Mouse (Mus musculus): ENCODE measurements around the gene Mrgprd. TPM values are rescaled to one million over a fixed set of nuclear protein-coding genes. Genes with fewer than 3 reads are reported as not detected.

Gene Mrgprd
- polyA plus RNA-seq, 1 experiment from 2014 or later: not detected

DNA sequence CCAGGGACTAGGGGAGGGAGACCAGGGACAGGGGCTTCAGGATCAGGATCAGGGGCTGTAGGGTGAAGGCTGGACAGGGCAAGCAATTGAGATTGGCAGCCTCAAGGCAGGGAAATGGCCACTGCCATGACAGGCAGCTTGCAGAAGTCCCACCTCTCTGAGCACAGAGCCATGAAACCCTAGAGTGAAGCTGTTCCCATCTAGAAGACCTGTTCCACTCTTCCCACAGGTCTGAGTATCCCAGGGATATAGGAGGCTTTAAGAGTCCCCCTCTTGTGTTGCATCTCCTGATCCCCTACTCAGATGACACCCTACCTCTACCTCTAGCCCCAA, 13.7 kb upstream of the Mrgprd start:
- Histone ChIP-seq H3K4me3 (ENCODE audit: low read depth, low read length) (no peak overlapping the region), H3K27ac (ENCODE audit: low read depth, low read length) (no peak overlapping the region), H3K9ac (ENCODE audit: low read length) (no peak overlapping the region), H3K4me2 (no peak overlapping the region), H3K9me3 (ENCODE audit: control insufficient read depth, low read length) (no peaks in the 10 kb centered on the region), H3K27me3 (ENCODE audit: control insufficient read depth, insufficient read depth, low read length) (no peaks in the 10 kb centered on the region), H3K36me3 (ENCODE audit: control insufficient read depth, insufficient read depth, low read length) (no peaks in the 10 kb centered on the region), H3K4me1 (ENCODE audit: control insufficient read depth, insufficient read depth, low read length) (peaks cover 8% of the 10 kb centered on the region)
- no peak for DNase-seq (ENCODE audit: low spot score, missing footprints)
- ATAC-seq (ENCODE audit: low FRiP score): no peak

DNA sequence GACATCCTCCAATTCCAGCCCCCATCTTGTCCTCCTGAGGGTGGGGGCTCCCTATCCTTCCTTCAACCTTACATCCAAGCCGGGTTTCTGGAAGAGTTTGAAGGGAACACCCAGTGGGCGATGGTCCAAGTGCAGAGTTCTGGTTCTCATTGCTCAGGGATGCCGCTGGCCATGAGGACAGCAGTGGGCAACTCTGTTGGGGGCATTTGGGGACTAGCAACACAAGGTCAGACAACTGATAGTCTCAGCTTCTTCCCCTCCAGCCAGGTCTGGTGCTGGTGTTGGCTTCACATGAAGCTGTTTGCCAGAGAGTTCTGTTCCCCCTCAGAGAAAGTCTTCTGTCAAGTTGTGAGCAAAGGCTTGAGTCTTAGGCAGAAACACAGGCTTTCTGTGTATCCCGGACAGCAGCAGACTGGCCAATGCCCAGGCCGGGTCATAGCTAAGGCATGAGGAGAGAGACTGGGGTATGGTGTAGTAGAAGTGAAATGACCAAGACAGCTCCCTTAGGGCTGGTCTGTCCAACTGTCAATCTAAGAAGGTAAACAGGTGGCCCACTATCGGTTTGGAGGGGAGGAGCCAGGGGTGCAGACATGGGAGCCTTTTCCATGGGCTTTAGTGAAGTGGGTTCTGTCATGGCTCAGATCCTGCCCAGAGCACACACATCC, 13.2 kb upstream of the Mrgprd start:
- WGBS: 87% methylated on average over 6 of the region's 6 CpGs

DNA sequence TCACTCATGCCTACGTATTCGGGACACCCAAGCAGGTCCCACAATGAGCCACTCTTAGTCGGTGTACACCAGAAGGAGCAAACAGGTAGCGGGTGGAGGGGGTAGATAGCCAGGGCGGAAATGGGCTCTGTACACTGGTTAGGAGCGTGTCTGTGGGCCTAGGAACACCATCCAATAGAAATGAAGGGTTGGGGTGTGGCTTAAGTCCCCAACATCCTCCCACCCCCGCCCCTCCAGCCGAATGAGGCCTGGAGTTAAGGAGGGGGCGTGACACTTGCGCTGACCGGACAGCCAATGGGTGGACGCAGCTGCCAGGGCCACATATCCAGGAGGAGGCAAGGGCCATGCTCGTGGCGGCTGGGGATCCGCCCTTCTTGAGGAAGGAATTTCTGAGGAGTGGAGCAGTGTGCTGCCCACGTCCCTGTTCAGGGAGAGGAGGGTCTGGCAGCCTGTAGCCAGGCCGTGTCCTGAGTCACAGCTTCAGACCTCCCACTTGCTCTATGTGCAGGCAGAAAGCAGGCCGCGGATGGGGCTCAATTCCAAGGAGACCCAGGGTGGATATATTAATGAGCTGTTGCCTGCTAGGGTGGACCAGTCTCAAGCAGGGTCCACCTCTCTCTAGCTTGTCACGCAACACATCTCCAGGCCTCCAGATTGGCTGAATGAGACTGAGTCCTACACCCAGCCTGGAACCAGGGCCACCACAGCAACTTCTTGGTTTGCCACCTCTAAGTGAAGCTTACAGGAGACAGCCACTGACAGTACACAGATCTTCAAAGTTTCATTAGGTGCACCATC, 11.9 kb upstream of the Mrgprd start:
- 7% methylated on average over 20 of the region's 20 CpGs for WGBS
- Histone ChIP-seq H3K4me3 (ENCODE audit: low read depth, low read length) (peak overlapping the region; percentile 7; the same call in 1 of the 2 replicates), H3K9me3 (ENCODE audit: control insufficient read depth, low read length) (no peaks in the 10 kb centered on the region), H3K9ac (ENCODE audit: low read length) (peak overlapping the region; percentile 45; the same call in 1 of the 2 replicates), H3K4me2 (peak overlapping the region; percentile 50), H3K27me3 (ENCODE audit: control insufficient read depth, insufficient read depth, low read length) (no peaks in the 10 kb centered on the region), H3K4me1 (ENCODE audit: control insufficient read depth, insufficient read depth, low read length) (peaks cover 8% of the 10 kb centered on the region), H3K36me3 (ENCODE audit: control insufficient read depth, insufficient read depth, low read length) (no peaks in the 10 kb centered on the region), H3K27ac (ENCODE audit: low read depth, low read length) (no peak overlapping the region; the same call in 1 of the 2 replicates)
- peak; percentile 93 for DNase-seq (ENCODE audit: low spot score, missing footprints)
- peak; percentile 90 for ATAC-seq (ENCODE audit: low FRiP score)

More for the DNA sequence above, 13.2 kb upstream of the Mrgprd start:
- DNase-seq (ENCODE audit: low spot score, missing footprints) (no peak), ATAC-seq (ENCODE audit: low FRiP score) (no peak)
- no peak overlapping the region for H3K4me2 ChIP-seq
- H3K27ac ChIP-seq (ENCODE audit: low read depth, low read length): no peak overlapping the region
- H3K4me1 ChIP-seq (ENCODE audit: control insufficient read depth, insufficient read depth, low read length): peaks cover 8% of the 10 kb centered on the region
- no peak overlapping the region for H3K9ac ChIP-seq (ENCODE audit: low read length)
- no peak overlapping the region for H3K4me3 ChIP-seq (ENCODE audit: low read depth, low read length)
- H3K27me3 ChIP-seq (ENCODE audit: control insufficient read depth, insufficient read depth, low read length): no peaks in the 10 kb centered on the region
- H3K36me3 ChIP-seq (ENCODE audit: control insufficient read depth, insufficient read depth, low read length): no peaks in the 10 kb centered on the region
- no peaks in the 10 kb centered on the region for H3K9me3 ChIP-seq (ENCODE audit: control insufficient read depth, low read length)

DNA sequence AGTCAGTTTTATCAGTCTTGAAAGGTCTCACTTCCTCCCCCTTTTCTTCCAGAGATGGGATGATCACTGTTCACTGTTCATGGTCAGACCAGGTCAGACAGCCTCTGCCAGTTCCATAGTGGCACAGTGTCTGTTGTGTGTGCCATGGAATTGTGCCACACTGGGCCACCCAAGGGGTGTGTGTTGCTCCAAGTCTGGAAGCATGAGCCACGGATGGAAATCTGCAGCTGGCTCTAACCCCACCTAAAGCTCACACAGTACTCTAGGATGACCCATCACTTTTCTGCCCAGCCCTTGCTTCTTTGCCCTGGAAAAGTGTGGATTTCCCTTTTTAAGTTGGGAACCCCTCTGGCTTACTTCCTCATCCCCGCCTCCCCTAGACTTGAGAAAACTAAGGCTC, 10.5 kb upstream of the Mrgprd start:
- Histone ChIP-seq H3K4me1 (ENCODE audit: control insufficient read depth, insufficient read depth, low read length) (peaks cover 8% of the 10 kb centered on the region), H3K4me3 (ENCODE audit: low read depth, low read length) (no peak overlapping the region), H3K27ac (ENCODE audit: low read depth, low read length) (no peak overlapping the region), H3K9me3 (ENCODE audit: control insufficient read depth, low read length) (no peaks in the 10 kb centered on the region), H3K9ac (ENCODE audit: low read length) (no peak overlapping the region), H3K4me2 (no peak overlapping the region), H3K27me3 (ENCODE audit: control insufficient read depth, insufficient read depth, low read length) (no peaks in the 10 kb centered on the region), H3K36me3 (ENCODE audit: control insufficient read depth, insufficient read depth, low read length) (no peaks in the 10 kb centered on the region)
- ATAC-seq (ENCODE audit: low FRiP score) (no peak), DNase-seq (ENCODE audit: low spot score, missing footprints) (no peak)
- 76% methylated on average over 2 of the region's 2 CpGs for WGBS

DNA sequence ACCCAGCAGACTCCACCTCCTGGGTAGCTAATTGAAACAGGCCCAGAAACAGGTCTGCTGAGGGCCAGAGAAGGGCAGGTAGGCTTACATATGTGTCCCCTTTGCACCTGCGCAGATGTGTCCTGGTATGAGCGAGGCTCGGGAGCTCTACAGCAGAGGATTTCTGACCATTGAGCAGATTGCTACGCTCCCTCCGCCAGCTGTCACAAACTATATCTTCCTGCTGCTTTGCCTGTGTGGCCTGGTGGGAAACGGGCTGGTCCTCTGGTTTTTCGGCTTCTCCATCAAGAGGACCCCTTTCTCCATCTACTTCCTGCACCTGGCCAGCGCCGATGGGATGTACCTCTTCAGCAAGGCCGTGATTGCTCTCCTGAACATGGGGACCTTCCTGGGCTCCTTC, 7.0 kb upstream of the Mrgprd start:
- DNase-seq (ENCODE audit: low spot score, missing footprints): no peak
- Histone ChIP-seq H3K9ac (ENCODE audit: low read length) (no peak overlapping the region), H3K27ac (ENCODE audit: low read depth, low read length) (no peak overlapping the region), H3K9me3 (ENCODE audit: control insufficient read depth, low read length) (no peaks in the 10 kb centered on the region), H3K4me2 (no peak overlapping the region), H3K27me3 (ENCODE audit: control insufficient read depth, insufficient read depth, low read length) (no peaks in the 10 kb centered on the region), H3K4me3 (ENCODE audit: low read depth, low read length) (no peak overlapping the region), H3K4me1 (ENCODE audit: control insufficient read depth, insufficient read depth, low read length) (peaks cover 4% of the 10 kb centered on the region), H3K36me3 (ENCODE audit: control insufficient read depth, insufficient read depth, low read length) (no peaks in the 10 kb centered on the region)
- WGBS: 93% methylated on average over 10 of the region's 10 CpGs
- no peak for ATAC-seq (ENCODE audit: low FRiP score)

DNA sequence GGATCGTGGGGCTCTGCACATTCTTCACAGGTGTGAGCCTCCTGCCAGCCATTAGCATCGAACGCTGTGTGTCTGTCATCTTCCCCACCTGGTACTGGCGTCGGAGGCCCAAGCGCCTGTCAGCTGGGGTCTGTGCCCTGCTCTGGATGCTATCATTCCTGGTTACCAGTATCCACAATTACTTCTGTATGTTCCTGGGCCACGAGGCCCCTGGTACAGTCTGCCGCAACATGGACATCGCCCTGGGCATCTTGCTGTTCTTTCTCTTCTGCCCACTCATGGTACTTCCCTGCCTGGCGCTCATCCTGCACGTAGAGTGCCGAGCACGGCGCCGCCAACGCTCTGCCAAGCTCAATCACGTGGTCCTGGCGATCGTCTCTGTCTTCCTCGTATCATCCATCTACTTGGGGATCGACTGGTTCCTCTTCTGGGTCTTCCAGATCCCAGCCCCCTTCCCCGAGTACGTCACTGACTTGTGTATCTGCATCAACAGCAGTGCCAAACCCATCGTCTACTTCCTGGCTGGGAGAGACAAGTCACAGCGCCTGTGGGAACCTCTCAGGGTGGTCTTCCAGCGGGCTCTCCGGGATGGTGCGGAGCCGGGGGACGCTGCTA, 6.5 kb upstream of the Mrgprd start:
- WGBS: 82% methylated on average over 30 of the region's 30 CpGs
- Histone ChIP-seq H3K36me3 (ENCODE audit: control insufficient read depth, insufficient read depth, low read length) (no peaks in the 10 kb centered on the region), H3K4me2 (no peak overlapping the region), H3K4me1 (ENCODE audit: control insufficient read depth, insufficient read depth, low read length) (no peaks in the 10 kb centered on the region), H3K27me3 (ENCODE audit: control insufficient read depth, insufficient read depth, low read length) (no peaks in the 10 kb centered on the region), H3K27ac (ENCODE audit: low read depth, low read length) (no peak overlapping the region), H3K9me3 (ENCODE audit: control insufficient read depth, low read length) (no peaks in the 10 kb centered on the region), H3K9ac (ENCODE audit: low read length) (no peak overlapping the region), H3K4me3 (ENCODE audit: low read depth, low read length) (no peak overlapping the region)
- no peak for DNase-seq (ENCODE audit: low spot score, missing footprints)
- no peak for ATAC-seq (ENCODE audit: low FRiP score)

DNA sequence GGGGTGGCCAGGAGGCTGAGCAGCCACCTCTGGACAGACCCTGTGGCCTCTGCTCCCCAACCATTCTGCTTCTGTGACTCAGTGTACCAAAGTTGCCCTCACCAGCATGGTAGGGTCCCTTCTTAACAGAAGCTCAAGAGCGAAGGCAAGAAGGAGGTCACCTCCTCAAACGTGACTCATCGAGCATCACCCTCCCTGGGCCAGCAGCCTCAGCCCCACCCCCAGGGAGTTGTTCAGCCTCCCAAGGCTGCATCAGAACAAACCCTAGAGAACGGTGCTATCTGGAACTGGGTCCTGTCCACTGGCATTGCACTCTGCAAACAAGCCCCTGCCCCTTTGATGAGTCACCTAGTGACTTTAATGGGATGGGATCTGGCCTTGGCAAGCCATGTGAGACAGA, 5.8 kb upstream of the Mrgprd start:
- Histone ChIP-seq H3K4me2 (no peak overlapping the region), H3K9ac (ENCODE audit: low read length) (no peak overlapping the region), H3K27ac (ENCODE audit: low read depth, low read length) (no peak overlapping the region), H3K4me1 (ENCODE audit: control insufficient read depth, insufficient read depth, low read length) (no peaks in the 10 kb centered on the region), H3K36me3 (ENCODE audit: control insufficient read depth, insufficient read depth, low read length) (no peaks in the 10 kb centered on the region), H3K4me3 (ENCODE audit: low read depth, low read length) (no peak overlapping the region), H3K9me3 (ENCODE audit: control insufficient read depth, low read length) (no peaks in the 10 kb centered on the region), H3K27me3 (ENCODE audit: control insufficient read depth, insufficient read depth, low read length) (no peaks in the 10 kb centered on the region)
- WGBS: 81% methylated on average over 4 of the region's 4 CpGs
- DNase-seq (ENCODE audit: low spot score, missing footprints) (no peak), ATAC-seq (ENCODE audit: low FRiP score) (no peak)

DNA sequence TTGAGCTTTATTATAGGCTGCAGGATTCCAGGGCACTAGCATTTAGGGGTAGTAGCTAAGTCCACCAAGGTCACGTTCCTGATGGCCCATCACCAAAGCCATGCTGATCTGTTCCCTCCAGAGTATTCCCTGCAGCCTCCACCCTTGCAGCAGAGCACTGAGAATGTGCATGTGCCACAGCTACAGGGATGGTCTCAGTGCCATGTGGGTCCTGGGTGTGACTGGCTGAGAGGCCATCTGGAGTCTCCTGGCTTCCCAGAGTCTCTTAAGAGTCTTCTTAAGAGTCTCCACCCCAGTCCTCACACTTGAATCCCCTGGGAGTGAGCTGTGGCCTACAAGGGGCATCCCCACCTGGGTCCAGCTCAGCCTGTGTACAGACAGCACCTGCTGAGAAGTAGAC, 4.8 kb upstream of the Mrgprd start:
- no peak overlapping the region for H3K27ac ChIP-seq (ENCODE audit: low read depth, low read length)
- H3K36me3 ChIP-seq (ENCODE audit: control insufficient read depth, insufficient read depth, low read length): no peaks in the 10 kb centered on the region
- no peaks in the 10 kb centered on the region for H3K4me1 ChIP-seq (ENCODE audit: control insufficient read depth, insufficient read depth, low read length)
- no peaks in the 10 kb centered on the region for H3K27me3 ChIP-seq (ENCODE audit: control insufficient read depth, insufficient read depth, low read length)
- H3K9me3 ChIP-seq (ENCODE audit: control insufficient read depth, low read length): no peaks in the 10 kb centered on the region
- no peak overlapping the region for H3K9ac ChIP-seq (ENCODE audit: low read length)
- no peak overlapping the region for H3K4me2 ChIP-seq
- H3K4me3 ChIP-seq (ENCODE audit: low read depth, low read length): no peak overlapping the region
- WGBS: 84% methylated on average over 1 of the region's 1 CpGs
- DNase-seq (ENCODE audit: low spot score, missing footprints) (no peak), ATAC-seq (ENCODE audit: low FRiP score) (no peak)

DNA sequence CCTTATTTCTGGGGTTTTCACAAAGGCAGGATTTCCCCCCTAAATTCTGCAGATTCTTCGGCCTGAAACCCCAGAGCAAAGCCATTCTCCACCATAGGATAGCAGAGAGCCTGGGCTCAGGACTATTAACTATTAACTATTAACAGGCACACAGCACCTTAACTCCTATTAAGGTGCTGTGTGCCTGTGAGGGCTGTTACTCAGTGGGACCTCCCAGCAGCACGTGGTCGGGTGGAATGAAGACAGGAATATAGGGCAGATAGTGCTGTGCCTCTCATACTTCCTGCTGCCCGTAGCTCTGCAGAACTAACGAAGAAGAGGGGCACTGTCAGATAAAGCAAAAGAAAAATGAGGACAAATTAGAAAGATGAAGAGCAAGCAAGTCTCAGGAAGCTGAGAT, 4.1 kb upstream of the Mrgprd start:
- ATAC-seq (ENCODE audit: low FRiP score): no peak
- H3K4me3 ChIP-seq (ENCODE audit: low read depth, low read length): no peak overlapping the region
- H3K9ac ChIP-seq (ENCODE audit: low read length): no peak overlapping the region
- H3K27ac ChIP-seq (ENCODE audit: low read depth, low read length): no peak overlapping the region
- no peak for DNase-seq (ENCODE audit: low spot score, missing footprints)
- no peaks in the 10 kb centered on the region for H3K36me3 ChIP-seq (ENCODE audit: control insufficient read depth, insufficient read depth, low read length)
- 78% methylated on average over 5 of the region's 5 CpGs for WGBS
- H3K27me3 ChIP-seq (ENCODE audit: control insufficient read depth, insufficient read depth, low read length): no peaks in the 10 kb centered on the region
- no peaks in the 10 kb centered on the region for H3K9me3 ChIP-seq (ENCODE audit: control insufficient read depth, low read length)
- no peak overlapping the region for H3K4me2 ChIP-seq
- H3K4me1 ChIP-seq (ENCODE audit: control insufficient read depth, insufficient read depth, low read length): no peaks in the 10 kb centered on the region

All from midbrain, embryonic 11.5 days (tissue).